ENCODE assay signal across 27 mouse cellular contexts in genomic region chr9:64221480-64221879, GRCm38 (mm10). TPM values are rescaled to one million over a fixed set of nuclear protein-coding genes. Genes with fewer than 3 reads are reported as not detected.
DNase-seq lines count a peak whose midpoint lies in the region; ATAC-seq and TF ChIP-seq lines count a peak whose summit lies in the region.
"Had no signal": no experiment of that assay in that cellular context is flagged by ENCODE, and none has a peak within 500 bp of the region (broad histone marks: within the 10 kb centered on the region; RNA-seq: fewer than 3 reads in every experiment).

No protein-coding gene starts in this region.

- no peak overlapping the region for H3K27ac ChIP-seq in heart, adult 2 months
- H3K27ac ChIP-seq in heart, embryonic 11.5 days (ENCODE audit: low read depth, low read length) = no peak overlapping the region
- no peak overlapping the region for H3K27ac ChIP-seq in left cerebral cortex, adult 2 months
- peak overlapping the region; percentile 23; the same call in 1 of the 2 replicates for H3K27ac ChIP-seq in ES-Bruce4 (ENCODE audit: insufficient read depth, low read length)
- 0 out of 2 replicates have a peak overlapping the region, but pooled peaks have one; percentile 53 for H3K27ac ChIP-seq in olfactory bulb, adult 2 months (ENCODE audit: insufficient read depth, low read depth, low read length)
- H3K27ac ChIP-seq: forebrain, embryonic 13.5 days; hindbrain, embryonic 10.5 days; hindbrain, embryonic 15.5 days; limb, embryonic 12.5 days; liver, embryonic 15.5 days; midbrain, embryonic 10.5 days; midbrain, embryonic 15.5 days had no signal

- no peak for ATAC-seq in heart, embryonic 11.5 days (replicated peaks; ENCODE audit: insufficient number of reproducible peaks, low FRiP score, low TSS enrichment)
- ATAC-seq: forebrain, embryonic 13.5 days; inflammation-experienced regulatory T-cells, adult 6 months; midbrain, embryonic 15.5 days had no signal

- H3K4me1 ChIP-seq in heart, adult 2 months (ENCODE audit: control insufficient read depth, insufficient read depth, low read length) = peaks cover 4% of the 10 kb centered on the region
- peaks cover 16% of the 10 kb centered on the region for H3K4me1 ChIP-seq in heart, embryonic 11.5 days (ENCODE audit: control insufficient read depth, insufficient read depth, low read length)
- peaks cover 5% of the 10 kb centered on the region for H3K4me1 ChIP-seq in ES-Bruce4 (ENCODE audit: control insufficient read depth, insufficient read depth, low read length)
- H3K4me1 ChIP-seq in olfactory bulb, adult 2 months (ENCODE audit: control insufficient read depth, insufficient read depth, low read length) = peaks cover 13% of the 10 kb centered on the region
- H3K4me1 ChIP-seq: hindbrain, embryonic 15.5 days had no signal

- no peak for DNase-seq in heart, adult 2 months
- peak; percentile 46 to 78 for DNase-seq in left cerebral cortex, postnatal 14 days (ENCODE audit: low spot score in 2 of 2)
- DNase-seq in left cerebral cortex, adult 2 months (ENCODE audit: extremely low spot score in 1 of 2, low spot score in 2 of 2) = no peak
- DNase-seq in neural tube, embryonic 10.5 days (ENCODE audit: extremely low spot score, low spot score) = no peak
- DNase-seq: adrenal gland, adult 2 months; cerebellum, adult 9-10 months; cerebellum, postnatal 36 days; heart, postnatal 14 days; kidney, adult 11 months; kidney, postnatal 14 days; lung, embryonic 14.5 days; lung, postnatal 14 days; thymus, adult 2 months; thymus, postnatal 36 days had no signal

- no peak overlapping the region for H3K4me2 ChIP-seq in heart, embryonic 11.5 days
- H3K4me2 ChIP-seq: forebrain, embryonic 13.5 days; hindbrain, embryonic 15.5 days; limb, embryonic 12.5 days; liver, embryonic 15.5 days; lung, embryonic 14.5 days; midbrain, embryonic 15.5 days had no signal

- peak overlapping the region; percentile 20; the same call in 1 of the 2 replicates for H3K9ac ChIP-seq in heart, adult 2 months (ENCODE audit: low read depth, low read length)
- H3K9ac ChIP-seq in heart, embryonic 11.5 days (ENCODE audit: low read depth, low read length) = no peak overlapping the region
- H3K9ac ChIP-seq in ES-Bruce4 (ENCODE audit: low read depth, poor library complexity, severe bottlenecking) = no peak overlapping the region
- H3K9ac ChIP-seq: forebrain, embryonic 13.5 days; hindbrain, embryonic 15.5 days; limb, embryonic 12.5 days; liver, embryonic 15.5 days; lung, embryonic 14.5 days; midbrain, embryonic 15.5 days had no signal

- no peak overlapping the region for H3K4me3 ChIP-seq in heart, adult 2 months
- H3K4me3 ChIP-seq in heart, embryonic 11.5 days (ENCODE audit: low read depth, low read length) = no peak overlapping the region
- H3K4me3 ChIP-seq in left cerebral cortex, adult 2 months = no peak overlapping the region
- H3K4me3 ChIP-seq in ES-Bruce4 (ENCODE audit: low read depth, low read length) = no peak overlapping the region
- H3K4me3 ChIP-seq in olfactory bulb, adult 2 months (ENCODE audit: insufficient read depth, low read depth, low read length) = no peak overlapping the region
- H3K4me3 ChIP-seq: forebrain, embryonic 13.5 days; hindbrain, embryonic 10.5 days; hindbrain, embryonic 15.5 days; limb, embryonic 12.5 days; liver, embryonic 15.5 days; midbrain, embryonic 10.5 days; midbrain, embryonic 15.5 days had no signal

- TF ChIP-seq POLR2A in heart, adult 2 months (IDR thresholded peaks at IDR 0.05; ENCODE audit: insufficient read depth, low read depth, low read length) = no peak
- TF ChIP-seq POLR2A in ES-Bruce4 (IDR thresholded peaks at IDR 0.05; ENCODE audit: insufficient read depth, low read length) = no peak
- TF ChIP-seq POLR2A in olfactory bulb, adult 2 months (IDR thresholded peaks at IDR 0.05; ENCODE audit: insufficient read depth, low read depth, low read length) = no peak

- TF ChIP-seq CTCF in heart, adult 2 months (IDR thresholded peaks at IDR 0.05) = no peak
- TF ChIP-seq CTCF in left cerebral cortex, adult 2 months (IDR thresholded peaks at IDR 0.05) = no peak
- TF ChIP-seq CTCF in ES-Bruce4 (IDR thresholded peaks at IDR 0.05; ENCODE audit: low read depth, low read length) = no peak
- TF ChIP-seq CTCF in olfactory bulb, adult 2 months (IDR thresholded peaks at IDR 0.05; ENCODE audit: insufficient read depth, low read depth, low read length) = no peak

- TF ChIP-seq EP300 in heart, adult 2 months (IDR thresholded peaks at IDR 0.05; ENCODE audit: insufficient read depth, low read depth, low read length) = no peak
- no peak for TF ChIP-seq EP300 in ES-Bruce4 (IDR thresholded peaks at IDR 0.05; ENCODE audit: insufficient read depth, low read depth, low read length)

- H3K9me3 ChIP-seq in heart, embryonic 11.5 days (replicated peaks; ENCODE audit: control insufficient read depth, low read length) = no peaks in the 10 kb centered on the region
- H3K9me3 ChIP-seq in ES-Bruce4 (replicated peaks; ENCODE audit: control insufficient read depth, insufficient read depth, low read length, poor library complexity, severe bottlenecking) = no peaks in the 10 kb centered on the region
- H3K9me3 ChIP-seq: forebrain, embryonic 13.5 days; hindbrain, embryonic 10.5 days; hindbrain, embryonic 15.5 days; limb, embryonic 12.5 days; liver, embryonic 15.5 days; midbrain, embryonic 10.5 days; midbrain, embryonic 15.5 days had no signal

- peaks cover 6% of the 10 kb centered on the region for H3K36me3 ChIP-seq in heart, adult 2 months (ENCODE audit: control insufficient read depth, insufficient read depth, low read length)
- no peaks in the 10 kb centered on the region for H3K36me3 ChIP-seq in heart, embryonic 11.5 days (ENCODE audit: control insufficient read depth, insufficient read depth, low read length)
- H3K36me3 ChIP-seq in ES-Bruce4 (ENCODE audit: control insufficient read depth, insufficient read depth, low read length, poor library complexity, severe bottlenecking) = no peaks in the 10 kb centered on the region
- H3K36me3 ChIP-seq: hindbrain, embryonic 15.5 days; limb, embryonic 12.5 days; liver, embryonic 15.5 days; midbrain, embryonic 15.5 days had no signal

- 46% methylated on average over 4 of the region's 4 CpGs for WGBS in heart, adult 2 months
- WGBS in heart, embryonic 11.5 days (ENCODE audit: insufficient replicate concordance) = 88% methylated on average over 4 of the region's 4 CpGs
- WGBS in olfactory bulb, adult 2 months = 50% methylated on average over 4 of the region's 4 CpGs

- intact Hi-C loops in heart, adult 2 months (cut with DNase I) = no loop called here
- intact Hi-C loops in left cerebral cortex, postnatal 14 days (cut with DNase I) = no loop called here
- intact Hi-C loops in left cerebral cortex, adult 2 months (cut with DNase I) = no loop called here

- no peaks in the 10 kb centered on the region for H3K27me3 ChIP-seq in heart, adult 2 months (ENCODE audit: control insufficient read depth, insufficient read depth, low read length)
- H3K27me3 ChIP-seq in heart, embryonic 11.5 days (ENCODE audit: control insufficient read depth, insufficient read depth, low read length) = no peaks in the 10 kb centered on the region
- no peaks in the 10 kb centered on the region for H3K27me3 ChIP-seq in ES-Bruce4 (ENCODE audit: control insufficient read depth, insufficient read depth, low read length, poor library complexity, severe bottlenecking)
- H3K27me3 ChIP-seq: forebrain, embryonic 13.5 days; hindbrain, embryonic 15.5 days; limb, embryonic 12.5 days; liver, embryonic 15.5 days; midbrain, embryonic 15.5 days had no signal

- H3K79me2 ChIP-seq in heart, adult 2 months (replicated peaks; ENCODE audit: control insufficient read depth, insufficient read depth, low read length) = peaks cover 14% of the 10 kb centered on the region

RNA-seq across cellular contexts. Expression of gene Uchl4, which starts 13.5 kb away (rescaled TPM):
- total RNA-seq in heart, adult 2 months (2021) = 1 to 10 TPM; 2.3 to 2.4 TPM
- 0.21 and 0.44 TPM in 2 replicates for polyA plus RNA-seq in heart, adult 2 months (2012; rRNA removed)
- polyA plus RNA-seq in heart, embryonic 11.5 days (2014; fragmentation: Nextera tagmentation; extraction: Ambion mirVana) = 2.7 and 3.1 TPM in 2 replicates
- 1 to 10 TPM; 2.2 to 3.2 TPM for total RNA-seq in left cerebral cortex, postnatal 14 days (2021)
- total RNA-seq in left cerebral cortex, adult 2 months (2021) = 1 to 10 TPM; 1.5 TPM
- 13.2 and 14.3 TPM in 2 replicates for polyA plus RNA-seq in ES-Bruce4 (2011; ENCODE audit: insufficient read depth, insufficient read length, low read depth, missing spikeins)
- polyA plus RNA-seq in olfactory bulb, adult 2 months (2012; ENCODE audit: insufficient read depth, insufficient read length, low replicate concordance, missing spikeins) = not detected in 2 replicates
- polyA plus RNA-seq: adrenal gland, adult 2 months; liver, adult 2 months; spleen, adult 2 months; thymus, adult 2 months had no signal

RNA-seq across cellular contexts. Expression of gene Map2k1, which starts 32.0 kb away (rescaled TPM):
- 10 to 100 TPM; 47.2 to 47.5 TPM for total RNA-seq in heart, adult 2 months (2021)
- polyA plus RNA-seq in heart, adult 2 months (2012; rRNA removed) = 30.0 and 43.3 TPM in 2 replicates
- 100 and 108 TPM in 2 replicates for polyA plus RNA-seq in heart, embryonic 11.5 days (2014; fragmentation: Nextera tagmentation; extraction: Ambion mirVana)
- total RNA-seq in left cerebral cortex, postnatal 14 days (2021) = 100 to 1,000 TPM; 212 to 216 TPM
- 100 to 1,000 TPM; 286 to 295 TPM for total RNA-seq in left cerebral cortex, adult 2 months (2021)
- polyA plus RNA-seq in ES-Bruce4 (2011; ENCODE audit: insufficient read depth, insufficient read length, low read depth, missing spikeins) = 80.1 and 85.7 TPM in 2 replicates
- 126 and 566 TPM in 2 replicates for polyA plus RNA-seq in olfactory bulb, adult 2 months (2012; ENCODE audit: insufficient read depth, insufficient read length, low replicate concordance, missing spikeins)

RNA-seq across cellular contexts. Expression of gene Snapc5, which starts 42.4 kb away (rescaled TPM):
- 10 to 100 TPM; 22.8 to 23.2 TPM for total RNA-seq in heart, adult 2 months (2021)
- 12.1 and 15.8 TPM in 2 replicates for polyA plus RNA-seq in heart, adult 2 months (2012; rRNA removed)
- 22.4 and 28.0 TPM in 2 replicates for polyA plus RNA-seq in heart, embryonic 11.5 days (2014; fragmentation: Nextera tagmentation; extraction: Ambion mirVana)
- total RNA-seq in left cerebral cortex, postnatal 14 days (2021) = 10 to 100 TPM; 20.0 to 20.7 TPM
- total RNA-seq in left cerebral cortex, adult 2 months (2021) = 10 to 100 TPM; 20.5 to 21.6 TPM
- polyA plus RNA-seq in ES-Bruce4 (2011; ENCODE audit: insufficient read depth, insufficient read length, low read depth, missing spikeins) = 37.0 and 37.1 TPM in 2 replicates
- polyA plus RNA-seq in olfactory bulb, adult 2 months (2012; ENCODE audit: insufficient read depth, insufficient read length, low replicate concordance, missing spikeins) = not detected in 2 replicates

RNA-seq across cellular contexts. Expression of gene Rpl4, which starts 48.3 kb away (rescaled TPM):
- total RNA-seq in heart, adult 2 months (2021) = 100 to 1,000 TPM; 436 to 501 TPM
- polyA plus RNA-seq in heart, adult 2 months (2012; rRNA removed) = 261 and 333 TPM in 2 replicates
- polyA plus RNA-seq in heart, embryonic 11.5 days (2014; fragmentation: Nextera tagmentation; extraction: Ambion mirVana) = 980 and 988 TPM in 2 replicates
- 100 to 1,000 TPM; 484 to 496 TPM for total RNA-seq in left cerebral cortex, postnatal 14 days (2021)
- 100 to 1,000 TPM; 517 to 522 TPM for total RNA-seq in left cerebral cortex, adult 2 months (2021)
- polyA plus RNA-seq in ES-Bruce4 (2011; ENCODE audit: insufficient read depth, insufficient read length, low read depth, missing spikeins) = 3,123 and 3,163 TPM in 2 replicates
- polyA plus RNA-seq in olfactory bulb, adult 2 months (2012; ENCODE audit: insufficient read depth, insufficient read length, low replicate concordance, missing spikeins) = 468 TPM in 1 of 2 replicates, not detected in the other

RNA-seq across cellular contexts. Expression of gene Zwilch, which starts 48.6 kb away (rescaled TPM):
- total RNA-seq in heart, adult 2 months (2021) = under 1 TPM; 0.50 to 0.96 TPM
- polyA plus RNA-seq in heart, adult 2 months (2012; rRNA removed) = 0.18 and 0.23 TPM in 2 replicates
- 24.3 and 28.5 TPM in 2 replicates for polyA plus RNA-seq in heart, embryonic 11.5 days (2014; fragmentation: Nextera tagmentation; extraction: Ambion mirVana)
- 1 to 10 TPM; 3.3 to 5.4 TPM for total RNA-seq in left cerebral cortex, postnatal 14 days (2021)
- total RNA-seq in left cerebral cortex, adult 2 months (2021) = 1 to 10 TPM; 3.8 to 4.4 TPM
- polyA plus RNA-seq in ES-Bruce4 (2011; ENCODE audit: insufficient read depth, insufficient read length, low read depth, missing spikeins) = 162 and 167 TPM in 2 replicates
- not detected in 2 replicates for polyA plus RNA-seq in olfactory bulb, adult 2 months (2012; ENCODE audit: insufficient read depth, insufficient read length, low replicate concordance, missing spikeins)

Comparison
In these comparisons a context has a peak if more than half of its experiments do, and no peak if none do; other contexts are left out.
1. DNase-seq: peak in left cerebral cortex, postnatal 14 days (2 of 2); none in heart, adult 2 months (0 of 2), left cerebral cortex, adult 2 months (0 of 2) and neural tube, embryonic 10.5 days (single experiment).
2. H3K27ac ChIP-seq: peak in ES-Bruce4 (single experiment) and olfactory bulb, adult 2 months (single experiment); none in heart, adult 2 months (single experiment), heart, embryonic 11.5 days (single experiment) and left cerebral cortex, adult 2 months (single experiment).